Mouse (Mus musculus) embryonic fibroblast, embryonic 13.5 days (primary cell): Measurements from ENCODE around the gene Itih4.

Experiments
- CTCF ChIP-seq: IDR thresholded peaks from 2 replicates; pipeline ENCODE4 v1.5.1; 2011; ENCODE audit warnings: mild to moderate bottlenecking, control low read depth, low read length, moderate library complexity, borderline replicate concordance; ENCODE audit not compliant: insufficient read depth
- POLR2A ChIP-seq: IDR thresholded peaks from 2 replicates; pipeline ENCODE4 v1.6.1; 2011; ENCODE audit warnings: low read depth, mild to moderate bottlenecking, control low read depth, low read length, moderate library complexity

DNA sequence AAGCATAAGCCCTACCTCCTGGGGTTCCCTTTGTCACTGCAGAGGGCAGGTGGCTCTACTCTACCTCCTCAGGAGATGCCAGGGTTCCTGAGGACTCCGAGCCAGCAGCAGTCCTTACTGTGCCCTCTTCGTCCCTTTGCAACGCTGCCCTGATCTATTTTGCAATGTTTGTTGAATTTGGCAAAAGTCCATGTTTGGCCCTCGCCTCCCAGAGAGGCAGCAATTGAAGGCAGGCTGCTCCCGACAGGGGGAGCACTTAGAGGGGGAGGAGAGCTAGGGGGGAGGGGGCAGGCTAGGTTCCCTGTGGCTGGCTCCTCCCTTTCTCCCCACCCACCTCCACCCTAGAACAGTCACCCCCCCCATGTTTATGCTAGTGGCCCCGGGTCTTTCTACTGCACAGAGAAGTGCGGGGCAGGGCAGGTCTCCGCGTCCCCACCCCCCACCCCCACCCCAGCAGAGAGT, 2.0 kb downstream of the Itih4 start:
- no peak for TF ChIP-seq POLR2A
- TF ChIP-seq CTCF, result no peak
